Mouse (Mus musculus): Measurements from ENCODE around the gene Bckdk. TPM values are rescaled to one million over a fixed set of nuclear protein-coding genes. Genes with fewer than 3 reads are reported as not detected.
A peak's percentile ranks its signal among the peaks of the same experiment; 100 is the strongest.
"Not testable (repeated sequence)": the region's sequence is repeated elsewhere in the genome, so short reads cannot be mapped to it uniquely, and the experiment has no call there.

Bckdk gene
- total RNA-seq, 2 experiments from 2014 or later = 50.5 to 78.0 TPM

DNA sequence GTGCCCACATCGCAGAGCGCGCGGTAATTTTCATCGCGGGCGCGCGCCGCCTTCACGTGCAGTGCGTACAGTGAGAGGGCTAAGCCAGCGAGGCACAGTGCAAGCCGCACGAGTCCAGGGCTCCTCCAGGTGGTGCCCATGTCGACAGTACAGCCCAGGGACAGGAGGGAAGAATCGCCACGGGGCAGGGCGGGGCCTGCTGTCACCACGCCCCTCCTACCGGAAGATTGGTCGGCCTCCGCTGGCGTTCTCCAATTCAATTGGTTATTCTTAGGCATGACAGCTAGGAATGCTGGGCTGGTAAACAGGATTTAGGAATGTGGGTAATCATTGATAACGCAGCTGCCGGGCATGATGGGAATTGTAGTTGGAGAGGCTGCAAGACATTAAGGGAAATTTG lies 8.4 kb upstream of the Bckdk start, which contains the start of the genes Gm21974 and Vkorc1:
Gene Gm21974 (minus strand): TSS at position 13 of the 400 bp plus-strand sequence.
Gene Vkorc1 (minus strand): TSS at position 176 of the 400 bp plus-strand sequence.
- ATAC-seq (replicated peaks; ENCODE audit: poor library complexity, severe bottlenecking) = peak; percentile 95

DNA sequence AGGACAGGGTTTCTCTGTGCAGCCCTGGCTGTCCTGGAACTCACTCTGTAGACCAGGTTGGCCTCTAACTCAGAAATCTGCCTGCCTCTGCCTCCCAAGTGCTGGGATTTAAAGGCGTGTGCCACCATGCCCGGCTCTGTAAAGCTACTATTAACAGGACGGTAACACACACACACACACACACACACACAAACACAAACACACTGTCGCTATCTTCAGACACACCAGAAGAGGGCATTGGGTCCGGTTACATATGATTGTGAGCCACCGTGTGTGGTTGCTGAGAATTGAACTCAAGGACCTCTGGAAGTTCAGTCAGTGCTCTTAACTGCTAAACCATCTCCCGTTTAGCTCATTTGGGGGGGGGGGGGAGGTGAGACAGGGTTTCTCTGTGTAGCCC lies 8.0 kb upstream of the Bckdk start:
- not testable (repeated sequence) for ATAC-seq (replicated peaks; ENCODE audit: poor library complexity, severe bottlenecking)

DNA sequence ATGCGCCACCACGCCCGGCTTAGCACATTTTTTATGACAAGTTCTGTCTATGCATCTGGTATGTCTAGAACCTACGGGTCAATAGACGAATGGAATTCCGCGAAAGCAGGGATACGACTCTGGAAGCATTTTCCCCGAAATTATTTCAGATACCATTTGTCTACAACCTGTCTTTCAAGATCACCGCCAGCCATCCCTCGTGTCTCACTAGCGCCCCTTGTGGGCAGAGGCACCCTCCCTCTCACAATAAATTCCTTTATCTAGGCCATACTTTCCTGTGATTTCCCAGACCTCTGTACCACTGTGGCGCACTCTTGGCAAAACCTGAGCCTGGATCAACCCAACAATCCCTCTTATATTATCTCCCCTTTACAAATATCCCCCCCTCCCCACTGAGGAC lies 7.5 kb upstream of the Bckdk start:
- no peak for ATAC-seq (replicated peaks; ENCODE audit: poor library complexity, severe bottlenecking)

DNA sequence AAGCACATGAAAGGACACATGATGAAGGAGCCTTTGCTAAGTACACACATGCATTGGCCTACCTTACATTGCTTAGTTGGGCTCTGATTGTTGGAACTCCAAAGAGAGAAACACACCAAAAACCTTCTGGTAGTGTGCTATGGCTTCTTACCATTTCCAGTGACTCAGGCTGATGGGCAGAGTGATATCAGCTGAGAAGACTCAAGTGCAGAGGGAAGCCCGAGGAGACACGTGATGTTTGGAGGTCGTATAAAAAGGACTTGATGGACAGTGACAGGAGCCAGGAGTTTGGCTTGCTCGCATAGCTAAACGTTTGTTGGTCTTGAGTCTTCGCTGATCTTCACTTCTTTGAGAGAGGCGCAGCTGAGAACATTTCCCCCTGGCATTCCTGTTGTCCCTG lies 6.3 kb upstream of the Bckdk start:
- no peak for ATAC-seq (replicated peaks; ENCODE audit: poor library complexity, severe bottlenecking)

DNA sequence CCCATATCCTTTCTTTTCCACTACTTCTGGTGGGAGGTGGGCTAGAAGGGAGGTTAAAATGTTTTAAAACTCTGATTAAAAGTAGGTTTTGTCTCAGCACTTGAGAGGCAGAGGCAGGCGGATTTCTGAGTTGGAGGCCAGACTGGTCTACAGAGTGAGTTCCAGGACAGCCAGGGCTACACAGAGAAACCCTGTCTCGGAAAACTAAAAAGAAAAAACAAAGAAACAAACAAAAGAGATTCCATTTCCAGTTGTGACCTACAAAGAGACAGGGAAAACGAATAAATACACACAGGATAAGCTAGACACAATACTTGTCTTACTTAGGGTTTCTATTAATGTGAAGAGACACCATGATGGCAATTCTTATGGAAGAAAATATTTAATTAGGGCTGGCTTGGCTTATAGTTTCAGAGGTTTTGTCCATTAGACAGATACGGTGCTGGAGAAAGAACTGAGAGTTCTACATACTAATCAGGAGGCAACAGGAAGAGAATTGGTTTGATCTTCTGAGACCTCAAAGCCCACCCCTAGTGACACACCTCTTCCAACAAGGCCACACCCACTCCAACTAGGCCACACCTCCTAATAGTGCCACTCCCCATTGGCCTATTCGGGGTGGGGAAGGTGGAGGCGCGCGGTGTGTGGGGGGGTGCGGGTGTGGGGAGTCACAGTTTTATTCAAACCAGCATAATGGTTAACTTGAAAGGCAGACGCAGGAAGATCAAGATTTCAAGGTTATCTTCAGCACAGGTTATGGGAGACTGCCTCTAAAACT lies 5.5 kb upstream of the Bckdk start:
- no peak for ATAC-seq (replicated peaks; ENCODE audit: poor library complexity, severe bottlenecking)

DNA sequence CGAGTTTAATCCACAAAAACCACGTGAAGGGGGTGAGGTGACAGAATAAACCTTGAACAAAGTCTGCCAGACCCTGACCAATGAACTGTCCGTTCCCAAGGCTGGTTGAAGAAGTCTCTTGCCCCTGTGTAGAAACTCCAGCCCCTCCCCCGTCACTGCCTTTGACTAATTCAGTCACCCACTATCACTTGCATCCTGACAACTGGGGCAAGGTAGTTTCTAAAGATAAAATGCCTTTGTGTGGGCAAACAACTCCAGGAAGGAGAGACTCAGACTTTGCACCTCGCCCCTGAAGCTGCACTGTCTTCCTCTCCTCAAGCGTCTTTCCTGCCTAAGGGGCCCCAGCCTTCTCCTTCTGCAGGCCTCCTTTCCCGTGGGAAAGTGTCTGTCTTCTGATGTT lies 3.9 kb upstream of the Bckdk start:
- no peak for ATAC-seq (replicated peaks; ENCODE audit: poor library complexity, severe bottlenecking)

DNA sequence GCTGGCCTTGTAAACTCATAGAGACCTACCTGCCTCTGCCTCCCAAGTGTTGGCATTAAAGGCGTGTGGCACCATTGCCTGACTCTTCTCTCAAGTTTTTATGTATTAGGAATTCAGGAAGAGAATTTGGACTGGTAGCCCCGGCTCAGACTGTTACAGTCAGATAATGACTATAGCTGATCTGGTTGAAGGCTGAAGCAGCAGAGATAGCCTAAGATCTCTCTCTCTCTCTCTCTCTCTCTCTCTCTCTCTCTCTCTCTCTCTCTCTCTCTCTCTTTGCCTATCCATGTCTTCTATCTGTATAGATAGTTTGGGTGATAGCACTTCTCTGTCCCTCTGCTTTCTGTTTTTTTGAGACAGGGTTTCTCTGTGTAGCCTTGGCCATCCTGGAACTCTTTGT lies 2.1 kb upstream of the Bckdk start:
- ATAC-seq (replicated peaks; ENCODE audit: poor library complexity, severe bottlenecking) = no peak

DNA sequence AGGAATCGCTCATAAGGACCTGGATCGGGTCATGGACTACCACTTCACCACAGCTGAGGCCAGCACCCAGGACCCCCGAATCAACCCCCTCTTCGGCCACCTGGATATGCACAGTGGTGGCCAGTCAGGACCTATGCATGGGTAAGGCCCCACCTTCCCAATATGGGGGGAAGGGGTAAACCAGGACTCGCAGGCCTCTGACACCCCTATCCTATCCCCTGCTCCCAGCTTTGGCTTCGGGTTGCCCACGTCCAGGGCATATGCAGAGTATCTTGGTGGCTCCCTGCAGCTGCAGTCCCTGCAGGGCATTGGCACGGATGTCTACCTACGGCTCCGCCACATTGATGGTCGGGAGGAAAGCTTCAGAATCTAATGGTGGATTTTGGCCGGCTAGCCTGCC lies 4.1 kb downstream of the Bckdk start:
- no peak for ATAC-seq (replicated peaks; ENCODE audit: poor library complexity, severe bottlenecking)

DNA sequence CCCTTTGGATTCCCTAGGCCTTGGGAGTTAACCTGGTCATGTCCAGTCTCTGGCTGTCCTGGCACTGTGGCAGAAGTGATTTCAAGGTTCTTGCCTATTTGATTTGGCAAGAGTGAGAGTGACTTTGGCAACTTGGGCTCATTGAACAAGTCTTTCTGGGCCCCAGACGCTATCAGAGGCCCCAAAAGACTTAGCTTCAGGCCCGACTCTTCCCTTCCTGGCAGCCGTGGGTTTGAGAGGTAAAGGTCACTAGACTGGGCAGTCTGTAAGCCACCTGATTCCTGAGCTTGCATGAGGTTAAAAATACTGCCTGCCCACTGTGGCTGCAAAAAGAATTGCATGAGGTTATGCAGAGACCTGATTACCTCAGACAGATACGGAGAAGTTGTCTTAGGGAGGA lies 4.8 kb downstream of the Bckdk start:
- ATAC-seq (replicated peaks; ENCODE audit: poor library complexity, severe bottlenecking) = no peak

DNA sequence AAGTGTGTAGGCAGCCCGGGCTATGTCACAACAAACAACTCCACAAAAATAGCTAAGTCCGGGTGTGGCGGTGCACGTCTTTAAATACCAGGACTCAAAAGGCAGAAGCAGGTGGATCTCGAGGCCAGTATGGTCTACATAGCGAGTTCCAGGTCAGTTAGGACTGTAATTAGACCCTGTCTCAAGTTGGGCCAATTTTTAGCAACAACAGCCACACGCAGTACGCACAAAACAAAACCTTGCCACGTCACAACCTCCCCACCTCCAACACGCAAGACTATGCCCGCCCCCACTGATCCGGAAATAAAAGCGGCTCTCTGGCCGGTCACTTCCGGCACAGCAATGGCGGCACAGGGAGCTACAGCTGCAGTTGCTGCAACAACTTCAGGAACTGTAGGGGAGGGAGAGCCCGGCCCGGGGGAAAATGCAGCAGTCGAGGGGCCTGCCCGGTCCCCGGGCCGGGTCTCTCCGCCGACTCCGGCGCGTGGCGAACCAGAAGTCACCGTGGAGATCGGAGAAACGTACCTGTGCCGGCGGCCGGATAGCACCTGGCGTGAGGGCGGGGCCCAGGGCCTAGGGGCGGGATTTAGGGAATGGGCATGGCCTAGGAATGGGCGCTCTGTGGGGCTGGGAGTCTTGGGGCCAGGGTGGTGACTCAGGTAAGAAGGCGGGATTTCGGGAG lies 8.4 kb downstream of the Bckdk start, which contains the start of gene Kat8:
Gene Kat8 (plus strand): TSS at position 327 of the 682 bp plus-strand sequence.
- ATAC-seq (replicated peaks; ENCODE audit: poor library complexity, severe bottlenecking) = peak; percentile 98

DNA sequence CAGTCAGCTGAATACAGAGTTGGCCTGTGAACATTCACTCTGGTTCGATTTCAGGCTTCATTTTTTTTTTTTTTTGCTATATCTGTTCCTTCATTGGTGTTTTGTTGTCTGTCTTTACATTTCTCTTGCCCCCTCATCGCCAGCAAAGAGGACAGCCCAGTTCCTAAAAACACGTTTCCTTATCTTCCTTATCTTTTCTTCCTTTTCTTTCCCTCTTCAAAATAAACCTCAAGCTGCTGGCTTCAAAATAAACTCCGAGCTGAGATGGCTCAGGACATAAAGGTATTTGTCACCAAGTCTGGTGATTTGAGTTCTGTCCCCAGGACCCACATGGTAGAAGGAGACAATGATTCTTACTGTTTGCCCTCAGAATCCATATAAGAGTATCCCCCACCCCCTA lies 9.1 kb downstream of the Bckdk start:
- no peak for ATAC-seq (replicated peaks; ENCODE audit: poor library complexity, severe bottlenecking)

DNA sequence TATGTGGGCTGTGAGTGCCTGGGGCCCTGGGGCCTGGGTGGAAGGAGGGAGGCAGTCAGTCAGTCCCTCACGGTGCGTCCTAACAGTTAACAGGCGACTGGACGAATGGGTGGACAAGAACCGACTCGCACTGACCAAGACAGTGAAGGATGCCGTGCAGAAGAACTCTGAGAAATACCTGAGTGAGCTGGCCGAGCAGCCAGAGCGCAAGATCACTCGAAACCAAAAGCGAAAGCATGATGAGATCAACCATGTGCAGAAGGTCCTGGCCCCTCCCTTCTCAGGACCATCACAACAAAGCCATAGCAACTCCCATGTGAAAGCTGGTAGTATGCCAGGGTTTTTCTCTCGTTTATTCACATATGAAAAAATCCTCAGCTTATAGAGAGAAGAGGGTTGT lies 11.4 kb downstream of the Bckdk start:
- ATAC-seq (replicated peaks; ENCODE audit: poor library complexity, severe bottlenecking) = no peak

DNA sequence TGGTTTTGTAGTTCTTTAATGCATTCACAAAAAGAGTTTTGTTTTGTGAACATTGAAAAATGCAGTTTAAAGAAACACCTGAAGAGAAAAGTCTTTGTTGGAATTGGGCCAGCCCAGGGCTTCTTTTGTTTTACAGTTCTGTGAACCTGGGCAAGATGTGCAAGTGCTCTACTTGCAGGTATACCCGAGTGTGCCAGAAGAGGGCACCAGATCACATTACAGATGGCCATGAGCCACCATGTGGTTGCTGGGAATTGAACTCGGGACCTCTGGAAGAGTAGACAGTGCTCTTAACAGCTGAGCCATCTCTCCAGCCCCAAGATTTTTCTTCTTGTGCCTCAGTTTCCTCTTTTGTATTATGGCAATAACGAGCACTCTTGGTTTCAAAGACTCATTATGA lies 14.3 kb downstream of the Bckdk start:
- 0 out of 2 replicates have a peak, but pooled peaks have one; percentile 28 for ATAC-seq (replicated peaks; ENCODE audit: poor library complexity, severe bottlenecking)

DNA sequence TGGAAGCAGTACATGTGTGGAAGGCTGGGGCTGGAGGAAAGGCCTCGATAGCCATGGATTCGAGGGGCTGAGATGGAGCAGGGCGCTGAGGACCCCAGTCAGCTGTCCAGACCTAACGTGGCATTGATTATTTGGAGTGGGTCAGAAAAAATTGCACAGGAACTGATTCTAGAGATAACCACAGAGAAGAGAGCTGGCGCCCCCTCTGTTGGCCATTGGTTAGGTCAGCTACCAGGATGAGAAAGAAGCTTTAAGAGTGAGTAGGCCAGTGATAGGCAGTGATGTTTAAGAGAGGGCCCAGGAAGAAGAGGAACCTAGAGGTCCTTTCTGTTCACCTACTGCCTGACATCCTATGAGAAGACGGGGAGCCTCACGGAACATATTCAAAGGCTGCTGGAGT lies 15.4 kb downstream of the Bckdk start:
- ATAC-seq (replicated peaks; ENCODE audit: poor library complexity, severe bottlenecking) = peak; percentile 43

DNA sequence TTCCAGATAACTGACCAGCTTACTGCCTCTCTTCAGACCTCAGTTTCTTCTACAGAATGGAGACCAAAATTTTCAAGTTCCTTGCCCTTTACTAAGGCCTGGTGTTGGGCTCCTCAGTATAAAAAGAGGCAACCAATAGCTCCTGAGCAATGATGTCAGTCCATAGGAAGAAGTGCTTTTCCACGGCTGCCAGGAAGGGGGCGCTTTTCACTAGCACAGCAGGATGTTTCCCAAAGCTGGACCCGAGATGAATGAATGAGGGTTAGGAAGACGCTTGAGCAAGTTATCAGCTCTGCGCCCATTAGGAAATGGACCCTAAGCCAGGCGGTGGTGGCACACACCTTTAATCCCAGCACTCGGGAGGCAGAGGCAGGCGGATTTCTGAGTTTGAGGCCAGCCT lies 17.6 kb downstream of the Bckdk start:
- ATAC-seq (replicated peaks; ENCODE audit: poor library complexity, severe bottlenecking) = peak; percentile 46

DNA sequence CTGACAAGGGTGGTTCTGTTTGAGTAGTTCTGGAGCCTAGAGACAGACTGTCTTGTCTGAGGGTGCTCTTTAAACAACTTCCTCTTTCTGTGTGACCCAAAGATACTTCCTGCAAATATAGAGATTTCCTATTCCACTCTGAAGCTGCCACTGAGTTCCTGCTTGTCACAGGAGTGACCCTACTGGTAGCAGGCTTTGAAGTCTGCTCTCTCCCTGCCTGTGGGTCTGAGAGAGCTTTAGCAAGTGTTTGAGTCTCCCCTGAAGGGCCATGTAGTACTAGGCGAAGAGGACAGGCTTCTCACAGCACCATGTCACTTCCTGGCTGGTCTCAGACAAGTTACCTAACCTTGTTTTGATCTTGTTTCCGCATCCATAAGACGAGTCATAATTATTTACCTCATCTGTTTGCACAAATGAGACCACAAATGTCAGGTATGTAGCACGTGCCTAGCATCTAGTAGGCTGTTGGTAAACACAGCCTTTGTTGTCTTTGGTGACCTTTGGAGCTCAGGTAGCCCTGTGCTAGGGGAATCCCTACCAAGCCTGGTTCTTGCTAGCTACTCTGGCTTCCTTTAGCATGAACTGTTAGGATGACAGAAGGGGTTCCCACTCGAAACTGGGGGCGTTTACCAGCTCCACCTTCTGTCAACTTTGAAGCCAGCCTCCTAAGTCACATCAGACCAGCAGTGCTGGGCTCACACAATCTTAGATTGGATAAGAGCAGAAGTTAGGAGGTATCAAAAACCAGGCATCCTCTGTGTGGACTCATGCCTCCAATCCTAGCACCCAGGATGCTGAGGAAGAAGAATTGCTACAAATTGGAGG lies 18.8 kb downstream of the Bckdk start:
- ATAC-seq (replicated peaks; ENCODE audit: poor library complexity, severe bottlenecking) = peak; percentile 79

DNA sequence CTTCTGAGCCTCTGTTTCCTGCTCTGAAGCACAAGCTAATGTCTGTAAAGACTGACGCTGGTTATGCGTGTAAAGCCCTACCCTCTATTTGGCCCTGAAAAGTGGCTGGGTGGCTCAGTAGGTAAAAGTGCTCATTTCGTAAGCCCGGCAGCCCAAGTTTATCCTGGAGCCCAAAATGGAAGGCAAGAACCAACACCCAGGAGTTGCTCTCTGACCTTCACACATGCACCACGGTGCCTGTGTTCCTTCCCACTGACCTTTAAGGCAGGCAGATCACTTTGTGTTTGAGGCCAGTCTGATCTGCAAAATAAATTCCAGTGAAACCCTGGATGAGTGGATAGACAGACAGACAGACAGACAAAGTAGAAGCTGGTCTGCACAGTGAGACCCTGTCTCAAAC lies 19.8 kb downstream of the Bckdk start:
- no peak for ATAC-seq (replicated peaks; ENCODE audit: poor library complexity, severe bottlenecking)

DNA sequence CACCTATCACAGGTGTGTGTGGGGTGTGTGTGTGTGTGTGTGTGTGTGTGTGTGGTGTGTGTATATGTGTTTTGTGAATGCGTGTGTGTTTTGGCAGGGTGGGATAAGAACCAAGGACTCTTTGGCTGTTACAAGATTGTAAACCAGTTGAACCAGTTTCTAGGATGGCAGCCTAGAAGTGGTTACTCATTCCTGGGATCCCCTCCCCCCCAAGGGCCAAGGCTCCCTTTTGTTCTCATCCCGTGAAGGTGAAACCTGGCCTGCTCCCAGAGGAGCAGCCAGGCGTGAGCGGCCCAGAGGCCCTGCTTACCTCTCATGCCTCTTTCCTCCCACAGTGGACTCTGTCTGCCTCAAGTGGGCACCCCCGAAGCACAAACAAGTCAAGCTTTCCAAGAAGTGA lies 21.4 kb downstream of the Bckdk start:
- ATAC-seq (replicated peaks; ENCODE audit: poor library complexity, severe bottlenecking) = no peak

DNA sequence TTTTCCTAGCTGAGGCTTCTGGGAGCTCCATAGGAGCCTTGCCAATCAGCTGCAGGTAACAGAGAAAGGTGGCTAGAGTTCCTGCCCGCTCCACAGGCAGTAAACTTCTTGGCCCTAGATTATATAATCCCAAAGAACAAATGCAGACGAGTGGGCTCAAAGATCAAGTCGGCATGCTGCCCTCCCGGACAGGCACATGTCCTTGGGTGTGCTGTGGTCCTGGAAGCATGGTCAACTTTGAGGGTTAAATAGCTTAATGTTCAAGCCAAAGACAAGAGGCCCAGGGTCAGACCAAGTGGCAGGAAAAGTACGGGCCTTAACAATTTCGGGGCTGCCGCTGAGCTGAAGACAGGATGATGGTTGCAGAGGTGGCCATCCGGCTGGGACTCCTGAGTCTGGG lies 22.2 kb downstream of the Bckdk start:
- no peak for ATAC-seq (replicated peaks; ENCODE audit: poor library complexity, severe bottlenecking)

DNA sequence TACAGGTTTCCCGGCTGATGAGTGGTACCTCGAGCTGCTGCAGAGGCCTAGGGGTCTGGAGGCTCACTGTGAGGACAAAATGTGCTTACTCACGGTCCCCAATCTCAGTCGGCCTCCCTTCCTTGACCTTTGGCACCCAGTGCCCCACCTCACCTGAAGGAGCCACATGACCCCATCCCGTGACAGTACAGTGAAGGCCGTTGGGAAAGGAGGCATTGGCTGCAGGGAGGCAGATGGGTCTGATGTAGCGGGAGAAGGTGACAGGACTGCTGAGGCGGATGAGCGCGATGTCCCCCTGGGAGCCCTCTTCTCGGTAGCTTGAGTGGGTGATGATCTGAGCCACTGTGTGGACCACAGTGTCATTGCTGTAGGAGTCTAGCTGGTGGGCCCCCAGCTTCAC lies 23.0 kb downstream of the Bckdk start:
- no peak for ATAC-seq (replicated peaks; ENCODE audit: poor library complexity, severe bottlenecking)

DNA sequence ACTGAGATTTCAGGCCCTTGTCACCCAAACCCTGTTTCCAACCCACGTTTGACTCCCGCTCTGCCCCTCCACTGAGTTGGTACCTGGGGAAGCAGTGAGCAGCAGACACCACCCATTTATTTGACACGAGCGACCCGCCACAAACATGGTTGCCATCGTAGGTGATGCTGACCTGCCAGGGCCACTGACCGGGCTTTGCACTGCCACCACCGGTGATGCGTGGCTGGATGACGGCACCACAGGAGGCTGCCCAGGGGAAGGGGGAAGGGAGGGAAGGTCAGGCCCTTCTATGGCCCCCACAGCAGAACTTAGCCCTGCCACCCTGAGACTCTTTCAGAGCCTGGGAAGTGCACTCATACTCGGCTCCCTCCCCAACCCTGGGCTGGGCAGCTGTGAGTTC lies 23.8 kb downstream of the Bckdk start:
- no peak for ATAC-seq (replicated peaks; ENCODE audit: poor library complexity, severe bottlenecking)

Data from granulocyte monocyte progenitor cell, adult 5-6 weeks (primary cell).